Mouse (Mus musculus): ENCODE data around the gene Mprip. TPM values are rescaled to one million over a fixed set of nuclear protein-coding genes. Genes with fewer than 3 reads are reported as not detected.

Gene Mprip
- total and polyA plus RNA-seq, 2 experiments from 2014 or later: 35.9 to 135 TPM

GRCm38 (mm10) chr11:59801881-59802280 is 140.8 kb downstream of the Mprip start:
- 89% methylated on average over 8 of the region's 8 CpGs for WGBS
- Histone ChIP-seq H3K27me3 (ENCODE audit: control insufficient read depth, insufficient read depth, low read length) (no peaks in the 10 kb centered on the region), H3K27ac (ENCODE audit: low read depth) (no peak overlapping the region), H3K4me2 (ENCODE audit: low read depth, low read length) (no peak overlapping the region), H3K9ac (replicated peaks; ENCODE audit: low read depth, low read length) (no peak overlapping the region), H3K4me3 (ENCODE audit: low read depth, low read length) (no peak overlapping the region), H3K36me3 (replicated peaks; ENCODE audit: control insufficient read depth, insufficient read depth, low read length) (peaks cover 100% of the 10 kb centered on the region), H3K9me3 (replicated peaks; ENCODE audit: control insufficient read depth, low read length) (no peaks in the 10 kb centered on the region), H3K4me1 (ENCODE audit: control insufficient read depth, insufficient read depth) (no peaks in the 10 kb centered on the region)
- TF ChIP-seq EP300 (IDR thresholded peaks at IDR 0.05; ENCODE audit: low read depth): no peak
- TF ChIP-seq CTCF (IDR thresholded peaks at IDR 0.05; ENCODE audit: low read depth): no peak
- no peak for DNase-seq (ENCODE audit: low spot score)
- no peak for ATAC-seq (ENCODE audit: insufficient read depth, low read depth)

- ATAC-seq (ENCODE audit: insufficient read depth, low read depth) (no peak), DNase-seq (ENCODE audit: low spot score) (no peak)
- Histone ChIP-seq H3K9me3 (replicated peaks; ENCODE audit: control insufficient read depth, low read length) (no peaks in the 10 kb centered on the region), H3K4me3 (ENCODE audit: low read depth, low read length) (no peak overlapping the region), H3K27ac (ENCODE audit: low read depth) (no peak overlapping the region), H3K4me2 (ENCODE audit: low read depth, low read length) (no peak overlapping the region), H3K27me3 (ENCODE audit: control insufficient read depth, insufficient read depth, low read length) (no peaks in the 10 kb centered on the region), H3K36me3 (replicated peaks; ENCODE audit: control insufficient read depth, insufficient read depth, low read length) (peaks cover 94% of the 10 kb centered on the region), H3K9ac (replicated peaks; ENCODE audit: low read depth, low read length) (no peak overlapping the region), H3K4me1 (ENCODE audit: control insufficient read depth, insufficient read depth) (peaks cover 5% of the 10 kb centered on the region)
- TF ChIP-seq EP300 (IDR thresholded peaks at IDR 0.05; ENCODE audit: low read depth) (no peak), CTCF (IDR thresholded peaks at IDR 0.05; ENCODE audit: low read depth) (no peak)
- WGBS: 73% methylated on average over 14 of the region's 14 CpGs
These were observed 142.4 kb downstream of the Mprip start for GRCm38 (mm10) chr11:59803516-59803915.

- H3K4me3 ChIP-seq (ENCODE audit: low read depth, low read length): no peak overlapping the region
- H3K27ac ChIP-seq (ENCODE audit: low read depth): no peak overlapping the region
- H3K9me3 ChIP-seq (replicated peaks; ENCODE audit: control insufficient read depth, low read length): no peaks in the 10 kb centered on the region
- H3K27me3 ChIP-seq (ENCODE audit: control insufficient read depth, insufficient read depth, low read length): no peaks in the 10 kb centered on the region
- H3K4me2 ChIP-seq (ENCODE audit: low read depth, low read length): no peak overlapping the region
- H3K9ac ChIP-seq (replicated peaks; ENCODE audit: low read depth, low read length): no peak overlapping the region
- ATAC-seq (ENCODE audit: insufficient read depth, low read depth) (no peak), DNase-seq (ENCODE audit: low spot score) (no peak)
- peaks cover 7% of the 10 kb centered on the region for H3K4me1 ChIP-seq (ENCODE audit: control insufficient read depth, insufficient read depth)
- TF ChIP-seq CTCF (IDR thresholded peaks at IDR 0.05; ENCODE audit: low read depth) (no peak), EP300 (IDR thresholded peaks at IDR 0.05; ENCODE audit: low read depth) (no peak)
- peaks cover 84% of the 10 kb centered on the region for H3K36me3 ChIP-seq (replicated peaks; ENCODE audit: control insufficient read depth, insufficient read depth, low read length)
- WGBS: 88% methylated on average over 22 of the region's 22 CpGs
These were observed 143.5 kb downstream of the Mprip start for GRCm38 (mm10) chr11:59804409-59805110.

GRCm38 (mm10) chr11:59805256-59805655 is 144.2 kb downstream of the Mprip start:
- no peaks in the 10 kb centered on the region for H3K27me3 ChIP-seq (ENCODE audit: control insufficient read depth, insufficient read depth, low read length)
- H3K4me3 ChIP-seq (ENCODE audit: low read depth, low read length): no peak overlapping the region
- H3K27ac ChIP-seq (ENCODE audit: low read depth): no peak overlapping the region
- no peak overlapping the region for H3K9ac ChIP-seq (replicated peaks; ENCODE audit: low read depth, low read length)
- H3K4me1 ChIP-seq (ENCODE audit: control insufficient read depth, insufficient read depth): peaks cover 7% of the 10 kb centered on the region
- no peaks in the 10 kb centered on the region for H3K9me3 ChIP-seq (replicated peaks; ENCODE audit: control insufficient read depth, low read length)
- ATAC-seq (ENCODE audit: insufficient read depth, low read depth): no peak
- peaks cover 77% of the 10 kb centered on the region for H3K36me3 ChIP-seq (replicated peaks; ENCODE audit: control insufficient read depth, insufficient read depth, low read length)
- WGBS: 90% methylated on average over 1 of the region's 1 CpGs
- no peak for DNase-seq (ENCODE audit: low spot score)
- no peak overlapping the region for H3K4me2 ChIP-seq (ENCODE audit: low read depth, low read length)
- TF ChIP-seq EP300 (IDR thresholded peaks at IDR 0.05; ENCODE audit: low read depth) (no peak), CTCF (IDR thresholded peaks at IDR 0.05; ENCODE audit: low read depth) (no peak)

- Histone ChIP-seq H3K4me3 (ENCODE audit: low read depth, low read length) (no peak overlapping the region), H3K4me2 (ENCODE audit: low read depth, low read length) (no peak overlapping the region), H3K9me3 (replicated peaks; ENCODE audit: control insufficient read depth, low read length) (no peaks in the 10 kb centered on the region), H3K4me1 (ENCODE audit: control insufficient read depth, insufficient read depth) (peaks cover 9% of the 10 kb centered on the region), H3K36me3 (replicated peaks; ENCODE audit: control insufficient read depth, insufficient read depth, low read length) (peaks cover 73% of the 10 kb centered on the region), H3K27me3 (ENCODE audit: control insufficient read depth, insufficient read depth, low read length) (no peaks in the 10 kb centered on the region), H3K9ac (replicated peaks; ENCODE audit: low read depth, low read length) (no peak overlapping the region), H3K27ac (ENCODE audit: low read depth) (no peak overlapping the region)
- DNase-seq (ENCODE audit: low spot score): no peak
- 94% methylated on average over 2 of the region's 2 CpGs for WGBS
- TF ChIP-seq EP300 (IDR thresholded peaks at IDR 0.05; ENCODE audit: low read depth) (no peak), CTCF (IDR thresholded peaks at IDR 0.05; ENCODE audit: low read depth) (no peak)
- ATAC-seq (ENCODE audit: insufficient read depth, low read depth): no peak
These were observed 144.6 kb downstream of the Mprip start for GRCm38 (mm10) chr11:59805656-59806055.
